Comparison of ENCODE assay signal across 19 mouse cellular contexts in the genomic region with DNA sequence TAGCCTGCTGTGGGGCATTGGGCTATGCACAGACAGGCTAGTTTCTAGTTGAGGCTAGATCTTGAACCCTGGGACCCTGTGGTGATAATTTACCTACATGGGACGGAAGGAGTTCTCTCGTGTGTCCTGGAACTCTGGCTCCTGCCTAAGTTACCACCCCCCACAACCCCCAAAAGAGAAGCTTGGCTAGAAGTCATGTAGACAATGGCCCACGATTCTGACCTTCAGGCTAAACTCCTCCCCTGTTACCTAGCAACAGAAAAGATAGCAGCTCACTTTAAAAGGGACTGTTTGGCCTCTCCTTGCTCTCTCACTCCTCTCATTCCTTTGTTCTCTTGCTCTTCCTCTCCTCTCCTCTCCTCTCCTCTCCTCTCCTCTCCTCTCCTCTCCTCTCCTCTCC.
A peak's percentile ranks its signal among the peaks of the same experiment; 100 is the strongest.
DNase-seq lines count a peak whose midpoint lies in the region; ATAC-seq and TF ChIP-seq lines count a peak whose summit lies in the region.
"Had no signal": no experiment of that assay in that cellular context is flagged by ENCODE, and none has a peak within 500 bp of the region (broad histone marks: within the 10 kb centered on the region; RNA-seq: fewer than 3 reads in every experiment).

No protein-coding gene starts in this region.

- peaks cover 32% of the 10 kb centered on the region for H3K4me1 ChIP-seq in heart, embryonic 10.5 days
- H3K4me1 ChIP-seq in kidney, embryonic 15.5 days = peaks cover 14% of the 10 kb centered on the region
- H3K4me1 ChIP-seq in testis, adult 2 months (ENCODE audit: control insufficient read depth, insufficient read depth, low read length) = peaks cover 1% of the 10 kb centered on the region; the same call in 1 of the 2 replicates
- 0 out of 2 replicates have a peak, but pooled peaks cover 3% of the 10 kb centered on the region for H3K4me1 ChIP-seq in stomach, embryonic 16.5 days (ENCODE audit: control insufficient read depth, insufficient read depth, low read length)
- H3K4me1 ChIP-seq in embryonic facial prominence, embryonic 10.5 days = peaks cover 16% of the 10 kb centered on the region

- WGBS in heart, embryonic 10.5 days = 47% methylated on average over 3 of the region's 3 CpGs
- 42% methylated on average over 3 of the region's 3 CpGs for WGBS in kidney, embryonic 15.5 days
- WGBS in stomach, embryonic 16.5 days = 42% methylated on average over 3 of the region's 3 CpGs
- WGBS in embryonic facial prominence, embryonic 10.5 days = 62% methylated on average over 3 of the region's 3 CpGs

- H3K4me2 ChIP-seq in kidney, embryonic 15.5 days = no peak overlapping the region
- no peak overlapping the region for H3K4me2 ChIP-seq in stomach, embryonic 16.5 days (ENCODE audit: low read depth, low read length)
- H3K4me2 ChIP-seq: embryonic facial prominence, embryonic 12.5 days; forebrain, embryonic 15.5 days; midbrain, embryonic 13.5 days had no signal

- no peak for TF ChIP-seq CTCF in testis, adult 2 months (IDR thresholded peaks at IDR 0.05; ENCODE audit: control insufficient read depth, insufficient read depth, insufficient replicate concordance, low read depth, low read length)

- H3K9ac ChIP-seq in kidney, embryonic 15.5 days = no peak overlapping the region
- no peak overlapping the region for H3K9ac ChIP-seq in stomach, embryonic 16.5 days (ENCODE audit: low read length)
- H3K9ac ChIP-seq: embryonic facial prominence, embryonic 12.5 days; forebrain, embryonic 15.5 days; midbrain, embryonic 13.5 days had no signal

- TF ChIP-seq POLR2A in testis, adult 2 months (IDR thresholded peaks at IDR 0.05; ENCODE audit: control insufficient read depth, low read depth, low read length) = no peak

- H3K9me3 ChIP-seq in heart, embryonic 10.5 days = no peaks in the 10 kb centered on the region
- H3K9me3 ChIP-seq in kidney, embryonic 15.5 days (replicated peaks) = no peaks in the 10 kb centered on the region
- no peaks in the 10 kb centered on the region for H3K9me3 ChIP-seq in stomach, embryonic 16.5 days (replicated peaks; ENCODE audit: control insufficient read depth, low read length)
- no peaks in the 10 kb centered on the region for H3K9me3 ChIP-seq in embryonic facial prominence, embryonic 10.5 days
- H3K9me3 ChIP-seq: embryonic facial prominence, embryonic 12.5 days; forebrain, embryonic 15.5 days; hindbrain, embryonic 10.5 days; midbrain, embryonic 13.5 days had no signal

- 0 out of 2 replicates have a peak, but pooled peaks cover 8% of the 10 kb centered on the region for H3K27me3 ChIP-seq in heart, embryonic 10.5 days (ENCODE audit: insufficient read depth, poor library complexity, severe bottlenecking)
- peaks cover 16% of the 10 kb centered on the region for H3K27me3 ChIP-seq in kidney, embryonic 15.5 days
- H3K27me3 ChIP-seq in testis, adult 2 months (ENCODE audit: control insufficient read depth, insufficient read depth, low read length) = no peaks in the 10 kb centered on the region
- peaks cover 5% of the 10 kb centered on the region; the same call in 1 of the 2 replicates for H3K27me3 ChIP-seq in stomach, embryonic 16.5 days (ENCODE audit: control insufficient read depth, insufficient read depth, low read length)
- peaks cover 16% of the 10 kb centered on the region for H3K27me3 ChIP-seq in embryonic facial prominence, embryonic 10.5 days (replicated peaks; ENCODE audit: low read depth, poor library complexity, severe bottlenecking)

- H3K27ac ChIP-seq in heart, embryonic 10.5 days = peak overlapping the region; percentile 60; the same call in 1 of the 2 replicates
- H3K27ac ChIP-seq in kidney, embryonic 15.5 days = peak overlapping the region; percentile 64; the same call in 1 of the 2 replicates
- no peak overlapping the region for H3K27ac ChIP-seq in testis, adult 2 months (ENCODE audit: control insufficient read depth, insufficient read depth, low read depth, low read length)
- peak overlapping the region; percentile 34; the same call in 1 of the 2 replicates for H3K27ac ChIP-seq in stomach, embryonic 16.5 days (ENCODE audit: low read length)
- H3K27ac ChIP-seq in embryonic facial prominence, embryonic 10.5 days (replicated peaks) = no peak overlapping the region
- H3K27ac ChIP-seq: embryonic facial prominence, embryonic 12.5 days; forebrain, embryonic 15.5 days; hindbrain, embryonic 10.5 days; midbrain, embryonic 13.5 days had no signal

- intact Hi-C loops in heart, postnatal 36 days (cut with DNase I) = no loop called here

- no peak for DNase-seq in heart, embryonic 10.5 days (ENCODE audit: low spot score)
- DNase-seq in heart, postnatal 36 days = no peak
- no peak for DNase-seq in kidney, adult 18-20 months
- no peak for DNase-seq in testis, postnatal 14 days (ENCODE audit: low spot score)
- no peak for DNase-seq in embryonic facial prominence, embryonic 10.5 days (ENCODE audit: low spot score)
- DNase-seq: adrenal gland, adult 8-10 months; cerebellum, adult 11 months; cerebellum, postnatal 36 days; layer of hippocampus, postnatal 36 days; left cerebral cortex, postnatal 4 days; lung, adult 18-20 months; lung, postnatal 4 days had no signal

- no peak for ATAC-seq in kidney, embryonic 15.5 days (replicated peaks; ENCODE audit: low FRiP score)
- ATAC-seq in stomach, embryonic 16.5 days (ENCODE audit: insufficient read depth, low FRiP score) = no peak
- ATAC-seq: forebrain, embryonic 15.5 days; midbrain, embryonic 13.5 days had no signal

- no peaks in the 10 kb centered on the region for H3K36me3 ChIP-seq in heart, embryonic 10.5 days
- H3K36me3 ChIP-seq in kidney, embryonic 15.5 days = no peaks in the 10 kb centered on the region
- H3K36me3 ChIP-seq in testis, adult 2 months (ENCODE audit: control insufficient read depth, insufficient read depth, low read length) = no peaks in the 10 kb centered on the region
- no peaks in the 10 kb centered on the region for H3K36me3 ChIP-seq in stomach, embryonic 16.5 days (ENCODE audit: control insufficient read depth, insufficient read depth, low read length)
- no peaks in the 10 kb centered on the region for H3K36me3 ChIP-seq in embryonic facial prominence, embryonic 10.5 days (replicated peaks)
- H3K36me3 ChIP-seq: embryonic facial prominence, embryonic 12.5 days; forebrain, embryonic 15.5 days; hindbrain, embryonic 10.5 days; midbrain, embryonic 13.5 days had no signal

- H3K4me3 ChIP-seq in heart, embryonic 10.5 days = no peak overlapping the region
- no peak overlapping the region for H3K4me3 ChIP-seq in kidney, embryonic 15.5 days (replicated peaks)
- H3K4me3 ChIP-seq in testis, adult 2 months (ENCODE audit: control insufficient read depth, low read depth, low read length) = peak overlapping the region; percentile 65
- H3K4me3 ChIP-seq in stomach, embryonic 16.5 days (replicated peaks; ENCODE audit: low read length) = no peak overlapping the region
- H3K4me3 ChIP-seq in embryonic facial prominence, embryonic 10.5 days = no peak overlapping the region
- H3K4me3 ChIP-seq: embryonic facial prominence, embryonic 12.5 days; forebrain, embryonic 15.5 days; hindbrain, embryonic 10.5 days; midbrain, embryonic 13.5 days had no signal

Comparison
In these comparisons a context has a peak if more than half of its experiments do, and no peak if none do; other contexts are left out.
1. H3K27ac ChIP-seq: peak in heart, embryonic 10.5 days (single experiment), kidney, embryonic 15.5 days (single experiment) and stomach, embryonic 16.5 days (single experiment); none in testis, adult 2 months (single experiment) and embryonic facial prominence, embryonic 10.5 days (single experiment).